Mouse (Mus musculus) heart, embryonic 11.5 days (tissue): ENCODE results near the gene Rbm5. TPM values are rescaled to one million over a fixed set of nuclear protein-coding genes. Genes with fewer than 3 reads are reported as not detected.

Source experiments
- ATAC-seq: fragments of 200-750 bp; cut with Nextera tagmentation; replicated peaks from 2 replicates; pipeline ENCODE4 v1.8.0; 2017; ENCODE audit warnings: moderate library complexity; ENCODE audit not compliant: insufficient number of reproducible peaks, low FRiP score, low TSS enrichment
- H3K27ac ChIP-seq: fragments of 300-500 bp; sonication (generic); 2 replicates; pipeline ENCODE4 v1.5.1; 2014; ENCODE audit warnings: mild to moderate bottlenecking, low read depth, low read length
- H3K27me3 ChIP-seq: fragments of 300-500 bp; sonication (generic); 2 replicates; pipeline ENCODE4 v1.6.1; 2014; ENCODE audit warnings: mild to moderate bottlenecking, low read length, mixed read lengths; ENCODE audit not compliant: control insufficient read depth, insufficient read depth
- H3K36me3 ChIP-seq: fragments of 300-500 bp; sonication (generic); 2 replicates; pipeline ENCODE4 v1.6.1; 2014; ENCODE audit warnings: mild to moderate bottlenecking, low read length, moderate library complexity, mixed read lengths; ENCODE audit not compliant: control insufficient read depth, insufficient read depth
- H3K4me1 ChIP-seq: fragments of 300-500 bp; sonication (generic); 2 replicates; pipeline ENCODE4 v1.6.1; 2014; ENCODE audit warnings: low read length; ENCODE audit not compliant: control insufficient read depth, insufficient read depth
- H3K4me2 ChIP-seq: fragments of 300-500 bp; sonication (generic); 2 replicates; pipeline ENCODE4 v1.6.1; 2014; ENCODE audit warnings: mild to moderate bottlenecking, moderate library complexity
- H3K4me3 ChIP-seq: fragments of 300-500 bp; sonication (generic); 2 replicates; pipeline ENCODE4 v1.5.1; 2014; ENCODE audit warnings: low read depth, low read length
- H3K9ac ChIP-seq: fragments of 300-500 bp; sonication (generic); 2 replicates; pipeline ENCODE4 v1.6.1; 2014; ENCODE audit warnings: mild to moderate bottlenecking, low read depth, low read length, moderate library complexity
- H3K9me3 ChIP-seq: fragments of 300-500 bp; sonication (generic); replicated peaks from 2 replicates; pipeline ENCODE4 v1.6.1; 2016; ENCODE audit warnings: low read length; ENCODE audit not compliant: control insufficient read depth
- WGBS: fragments of 180-500 bp; shearing (Covaris S2); extraction: QIAGEN DNeasy Blood & Tissue Kit; methylation state at CpG from one replicate; pipeline ENCODE4 v1.1.7; 2014; ENCODE audit not compliant: insufficient replicate concordance; 5-methylcytosine and 5-hydroxymethylcytosine counted together
- polyA plus RNA-seq: library from polyadenylated mRNA; unstranded; fragments of >200 nt; fragmentation: Nextera tagmentation; extraction: Ambion mirVana; gene quantifications from 2 replicates; pipeline ENCODE4 v1.2.1, GENCODE M21; 2014

Gene Rbm5
- polyA plus RNA-seq, 1 experiment from 2014 or later: 135 TPM

DNA sequence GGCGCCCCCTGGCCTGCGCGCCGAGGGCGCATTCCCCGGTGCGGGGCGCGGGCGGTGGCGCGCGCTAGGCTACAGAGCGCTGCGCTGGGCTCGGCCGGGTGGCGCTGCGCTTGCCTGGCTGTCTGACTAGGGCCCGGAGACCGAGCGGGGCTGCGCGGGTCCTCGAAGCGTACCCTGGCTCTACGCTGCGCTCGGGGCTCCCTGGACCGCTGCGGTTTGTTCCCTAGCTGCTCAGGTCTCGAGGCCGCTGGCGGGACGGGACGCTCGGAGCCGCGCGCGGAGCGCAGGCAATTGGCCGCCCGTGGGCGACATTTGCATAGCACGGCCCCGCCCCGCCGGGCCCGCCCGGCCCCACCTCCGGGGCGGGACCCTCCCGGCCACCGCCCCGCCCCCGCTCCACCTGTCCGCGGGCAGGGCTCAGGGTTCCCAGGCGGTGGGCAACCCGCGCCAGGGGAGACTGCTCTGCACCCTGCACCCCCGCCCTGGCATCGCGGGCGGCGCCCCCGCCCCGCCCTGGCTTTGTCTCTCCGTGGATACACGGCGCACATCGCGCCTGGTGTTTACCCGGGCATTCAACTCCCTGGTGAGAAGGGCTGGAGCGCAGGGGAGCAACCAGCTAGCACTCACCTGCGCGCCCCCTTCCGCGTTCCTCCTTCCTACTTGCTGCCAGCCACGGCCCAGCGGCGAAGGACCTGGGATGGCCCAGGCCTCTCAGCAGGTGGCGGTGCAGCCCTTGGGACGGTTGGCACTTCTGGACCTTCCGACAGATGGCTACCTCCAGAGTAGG, 60.9 kb downstream of the Rbm5 start, which contains the start of gene Sema3f:
Gene Sema3f (minus strand): TSS at position 779 of the 787 bp plus-strand sequence.
- H3K9ac ChIP-seq: peak within 1 kb of the TSS; percentile 71
- H3K9me3 ChIP-seq: no peaks in the 10 kb centered on the region
- peaks cover 53% of the 10 kb centered on the region for H3K4me1 ChIP-seq
- peak within 1 kb of the TSS; percentile 65 for H3K4me3 ChIP-seq
- H3K36me3 ChIP-seq: no peaks in the 10 kb centered on the region
- H3K4me2 ChIP-seq: peak within 1 kb of the TSS; percentile 80
- under 1% methylated on average over 67 of the region's 86 CpGs for WGBS
- H3K27me3 ChIP-seq: peaks cover 41% of the 10 kb centered on the region
- ATAC-seq: peak; percentile 73
- peak within 1 kb of the TSS; percentile 42; the same call in 1 of the 2 replicates for H3K27ac ChIP-seq

DNA sequence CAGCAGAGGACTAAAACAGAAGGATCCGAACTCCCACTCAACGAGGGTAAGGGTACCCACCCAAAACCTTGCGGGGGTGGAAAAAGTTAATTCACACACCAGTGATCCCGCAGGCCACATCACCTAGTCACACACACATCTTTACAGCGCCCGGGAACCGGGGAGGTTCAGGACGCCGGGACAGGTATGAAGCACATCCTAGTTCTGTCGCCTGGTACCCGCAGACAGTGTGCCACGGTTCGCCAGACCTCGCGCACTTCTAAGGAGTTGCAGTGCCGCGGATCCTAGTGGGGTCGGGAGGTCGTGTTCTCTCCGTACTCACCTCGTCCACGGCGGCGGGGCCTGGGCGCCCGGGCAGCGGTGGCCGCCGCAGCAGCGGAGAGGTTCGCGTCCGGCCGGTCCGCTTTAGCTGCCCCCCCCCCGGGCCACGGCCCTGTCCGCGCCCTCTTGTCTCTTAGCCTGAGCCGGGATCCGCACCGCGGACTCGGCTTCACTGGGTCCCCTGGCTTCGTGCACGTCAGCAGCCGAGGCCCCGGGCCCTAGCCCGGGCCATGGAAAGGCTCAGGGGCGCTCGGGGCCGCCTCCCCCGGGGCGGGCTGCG, 61.6 kb downstream of the Rbm5 start:
- WGBS: under 1% methylated on average over 49 of the region's 55 CpGs
- H3K4me1 ChIP-seq: peaks cover 50% of the 10 kb centered on the region
- H3K9ac ChIP-seq: peak overlapping the region; percentile 71
- H3K4me3 ChIP-seq: peak overlapping the region; percentile 65
- H3K36me3 ChIP-seq: no peaks in the 10 kb centered on the region
- peak; percentile 16; the same call in 1 of the 2 replicates for ATAC-seq
- peak overlapping the region; percentile 80 for H3K4me2 ChIP-seq
- H3K9me3 ChIP-seq: no peaks in the 10 kb centered on the region
- H3K27me3 ChIP-seq: peaks cover 41% of the 10 kb centered on the region
- peak overlapping the region; percentile 42; the same call in 1 of the 2 replicates for H3K27ac ChIP-seq

GRCm38 (mm10) chr9:107708439-107709095, 62.2 kb downstream of the Rbm5 start:
- H3K27me3 ChIP-seq: peaks cover 41% of the 10 kb centered on the region
- H3K4me1 ChIP-seq: peaks cover 50% of the 10 kb centered on the region
- no peaks in the 10 kb centered on the region for H3K9me3 ChIP-seq
- no peak overlapping the region for H3K27ac ChIP-seq
- WGBS: 1% methylated on average over 21 of the region's 21 CpGs
- H3K9ac ChIP-seq: peak overlapping the region; percentile 71
- H3K4me3 ChIP-seq: peak overlapping the region; percentile 65
- ATAC-seq: no peak
- H3K36me3 ChIP-seq: no peaks in the 10 kb centered on the region
- peak overlapping the region; percentile 80 for H3K4me2 ChIP-seq

DNA sequence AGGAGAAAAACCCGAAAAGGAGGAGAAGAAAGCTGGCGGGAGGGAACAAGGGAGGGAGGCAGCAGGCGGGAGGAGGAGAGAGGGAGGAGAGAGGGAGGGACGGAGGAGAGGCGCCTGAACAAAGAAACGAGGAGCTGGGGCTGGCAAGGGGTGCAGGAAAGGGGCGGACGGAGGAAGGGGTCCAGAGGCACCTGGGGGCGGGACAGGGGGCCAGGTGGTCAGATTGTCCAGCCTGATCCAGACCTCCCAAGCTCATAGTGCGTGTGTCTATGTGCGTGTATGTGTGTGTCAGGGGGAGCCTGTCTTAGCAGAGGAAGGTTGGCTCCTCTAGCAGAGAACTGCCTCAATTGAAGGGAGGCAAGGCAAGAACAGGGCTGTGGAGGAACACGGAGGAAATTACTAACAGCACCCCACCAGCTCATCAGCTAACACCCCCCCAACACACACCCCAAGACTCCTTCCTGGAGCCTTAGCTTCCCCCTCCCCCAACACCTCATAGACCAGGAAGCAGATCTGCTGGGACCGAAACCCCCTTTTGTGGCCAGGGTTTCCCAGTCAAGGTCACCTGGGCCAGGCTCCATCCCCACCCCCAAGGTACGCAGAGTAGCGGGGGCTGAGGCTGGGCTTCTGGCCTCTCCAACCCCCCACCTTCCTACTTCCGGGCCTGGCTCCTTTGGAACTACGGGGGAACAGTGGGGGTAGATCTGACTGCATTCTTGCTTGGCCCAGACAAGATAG, 62.9 kb downstream of the Rbm5 start:
- H3K4me2 ChIP-seq: peak overlapping the region; percentile 80
- H3K4me3 ChIP-seq: peak overlapping the region; percentile 65
- H3K27me3 ChIP-seq: peaks cover 41% of the 10 kb centered on the region
- H3K36me3 ChIP-seq: no peaks in the 10 kb centered on the region
- H3K9ac ChIP-seq: peak overlapping the region; percentile 71; the same call in 1 of the 2 replicates
- ATAC-seq: no peak
- H3K9me3 ChIP-seq: no peaks in the 10 kb centered on the region
- no peak overlapping the region; the same call in 1 of the 2 replicates for H3K27ac ChIP-seq
- WGBS: 1% methylated on average over 17 of the region's 17 CpGs
- peaks cover 53% of the 10 kb centered on the region for H3K4me1 ChIP-seq

GRCm38 (mm10) chr9:107706781-107707211, 64.0 kb downstream of the Rbm5 start:
- no peak for ATAC-seq
- H3K27me3 ChIP-seq: peaks cover 41% of the 10 kb centered on the region

GRCm38 (mm10) chr9:107703337-107704122, 67.3 kb downstream of the Rbm5 start:
- no peaks in the 10 kb centered on the region for H3K36me3 ChIP-seq
- no peaks in the 10 kb centered on the region for H3K9me3 ChIP-seq
- H3K27ac ChIP-seq: no peak overlapping the region
- H3K9ac ChIP-seq: no peak overlapping the region
- no peak for ATAC-seq
- 51% methylated on average over 14 of the region's 14 CpGs for WGBS
- H3K27me3 ChIP-seq: peaks cover 19% of the 10 kb centered on the region
- H3K4me1 ChIP-seq: peaks cover 52% of the 10 kb centered on the region
- H3K4me3 ChIP-seq: no peak overlapping the region
- H3K4me2 ChIP-seq: no peak overlapping the region

More at GRCm38 (mm10) chr9:107706781-107707211, 64.0 kb downstream of the Rbm5 start:
- H3K36me3 ChIP-seq: no peaks in the 10 kb centered on the region
- 3% methylated on average over 14 of the region's 14 CpGs for WGBS
- H3K4me1 ChIP-seq: peaks cover 53% of the 10 kb centered on the region
- no peak overlapping the region; the same call in 1 of the 2 replicates for H3K27ac ChIP-seq
- H3K9me3 ChIP-seq: no peaks in the 10 kb centered on the region
- peak overlapping the region; percentile 80 for H3K4me2 ChIP-seq
- no peak overlapping the region for H3K9ac ChIP-seq
- peak overlapping the region; percentile 65; the same call in 1 of the 2 replicates for H3K4me3 ChIP-seq

GRCm38 (mm10) chr9:107702606-107703185, 68.1 kb downstream of the Rbm5 start:
- H3K9ac ChIP-seq: no peak overlapping the region
- H3K27ac ChIP-seq: no peak overlapping the region
- WGBS: 68% methylated on average over 3 of the region's 3 CpGs
- no peak overlapping the region for H3K4me2 ChIP-seq
- H3K4me3 ChIP-seq: no peak overlapping the region
- H3K27me3 ChIP-seq: peaks cover 12% of the 10 kb centered on the region
- no peak for ATAC-seq
- no peaks in the 10 kb centered on the region for H3K36me3 ChIP-seq
- H3K9me3 ChIP-seq: no peaks in the 10 kb centered on the region
- H3K4me1 ChIP-seq: peaks cover 52% of the 10 kb centered on the region
